Mouse (Mus musculus) left cerebral cortex, postnatal 10 days (tissue): ENCODE measurements at regions not wholly inside any gene's neighbourhood (a gene's known extent, or its start where the extent isn't known, plus 50 kb on each side); places are given as distances from the start of the nearest gene placed in this dataset.

Experiments used
- DNase-seq, 2 experiments: peaks; one replicate each; pipeline ENCODE4 v3.0.0; 2021 to 2022; ENCODE audit warnings: low spot score in 2 of 2, mixed read lengths in 1 of 2; ENCODE audit errors: extremely low spot score in 1 of 2
- intact Hi-C: fragments of 180-260 bp; cut with DNase I; formaldehyde crosslinking; loops from one replicate; pipeline ENCODE4 v1.15.1; 2025

DNA sequence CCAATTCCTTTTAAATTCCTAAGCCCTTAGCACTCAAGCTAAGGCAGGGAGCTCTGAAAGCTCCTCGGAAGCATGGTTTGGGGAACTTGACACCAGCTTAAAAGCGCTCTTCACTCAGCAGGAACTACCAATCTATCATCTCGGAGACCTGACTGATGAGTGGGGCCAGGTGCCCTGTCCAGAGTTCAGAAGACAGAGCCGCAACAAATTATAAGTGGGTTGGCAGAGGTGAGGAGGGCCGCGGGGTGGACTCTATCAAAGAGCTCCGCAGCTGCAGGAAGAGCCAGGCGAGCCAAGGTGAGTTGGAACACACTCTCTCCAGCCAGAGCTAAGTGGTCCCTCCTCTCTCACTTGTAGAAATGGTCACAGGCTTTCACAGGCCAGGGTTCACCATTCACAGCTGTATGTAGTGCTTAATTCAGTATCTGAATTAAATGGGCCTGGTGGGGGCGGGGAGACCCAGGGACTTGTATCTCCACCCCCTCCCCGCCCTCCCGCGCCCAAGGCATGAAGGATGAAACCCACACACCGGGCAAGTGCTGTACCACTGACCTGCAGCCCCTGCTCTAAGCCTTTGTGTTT, 180.8 kb downstream of the Stim2 start:
- no peak for DNase-seq

DNA sequence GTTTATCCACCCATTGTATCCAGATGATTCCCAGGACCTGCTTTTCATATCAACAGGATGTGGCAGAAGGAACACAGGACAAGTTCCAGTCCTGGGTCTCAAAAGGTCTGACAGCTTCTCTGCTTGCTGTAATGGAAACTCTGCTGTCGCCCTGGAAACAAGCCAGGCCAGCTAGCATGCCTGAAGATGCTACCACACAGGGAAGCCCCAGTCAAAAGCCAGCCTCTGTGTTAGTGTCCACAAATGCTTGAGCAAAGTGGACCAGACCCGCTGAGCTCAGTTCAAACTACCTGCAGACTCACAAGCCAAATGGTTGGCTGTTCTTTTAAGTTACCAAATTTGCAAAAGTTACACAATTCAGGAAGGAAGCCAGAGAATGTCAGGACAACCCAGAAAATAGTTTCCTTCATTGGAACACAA, 181.9 kb downstream of the Stim2 start:
- intact Hi-C loops = no loop called here
- DNase-seq = peak in 1 of 2 experiments; percentile 75

More for the DNA sequence above, 180.8 kb downstream of the Stim2 start:
- intact Hi-C loops = no loop called here

GRCm38 (mm10) chr5:54180640-54181326, 182.5 kb downstream of the Stim2 start:
- intact Hi-C loops = no loop called here
- no peak for DNase-seq

DNA sequence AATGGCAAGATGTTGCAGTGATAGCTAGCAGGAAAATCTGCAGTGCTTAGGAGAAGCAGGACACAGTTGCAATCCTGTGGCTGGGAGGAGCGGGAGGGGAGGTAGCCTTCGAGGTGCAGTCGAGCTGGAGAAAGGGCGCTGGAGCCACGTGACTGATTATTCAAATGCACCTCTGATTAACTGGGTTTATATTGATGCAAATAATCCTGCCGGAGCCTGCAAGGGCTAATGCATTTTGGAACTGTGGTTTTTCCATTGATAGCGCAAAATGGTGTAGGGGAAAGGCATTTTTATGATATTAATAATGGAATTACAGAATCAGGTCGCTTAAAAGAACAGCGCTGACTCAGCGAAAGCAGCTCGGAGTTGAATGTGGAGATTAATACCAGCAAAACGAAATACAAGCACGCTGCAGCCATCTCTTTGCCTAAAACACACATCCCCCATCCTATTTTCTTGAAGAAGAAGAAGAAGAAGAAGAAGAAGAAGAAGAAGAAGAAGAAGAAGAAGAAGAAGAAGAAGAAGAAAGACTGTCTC, 183.1 kb downstream of the Stim2 start:
- intact Hi-C loops = no loop called here
- DNase-seq = no peak

DNA sequence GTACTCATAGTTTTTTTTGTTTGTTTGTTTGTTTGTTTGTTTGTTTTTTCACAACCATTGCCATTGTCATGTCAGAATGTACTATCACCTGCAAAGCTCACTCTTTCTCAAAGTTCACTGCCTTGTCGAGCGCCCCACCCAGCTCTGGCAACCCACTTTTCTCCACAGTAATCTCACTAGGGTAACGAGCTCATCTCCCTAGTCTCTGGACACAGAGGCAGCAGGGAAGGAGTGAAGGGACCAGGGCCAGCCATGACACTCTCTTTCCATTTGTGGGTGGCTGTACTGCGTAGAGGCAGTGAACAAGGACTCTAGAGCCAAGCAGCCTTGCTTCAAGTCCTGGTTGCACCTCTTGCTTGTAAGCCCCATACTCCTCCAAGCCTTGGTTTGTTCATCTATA, 184.5 kb downstream of the Stim2 start:
- intact Hi-C loops = no loop called here
- DNase-seq = no peak

DNA sequence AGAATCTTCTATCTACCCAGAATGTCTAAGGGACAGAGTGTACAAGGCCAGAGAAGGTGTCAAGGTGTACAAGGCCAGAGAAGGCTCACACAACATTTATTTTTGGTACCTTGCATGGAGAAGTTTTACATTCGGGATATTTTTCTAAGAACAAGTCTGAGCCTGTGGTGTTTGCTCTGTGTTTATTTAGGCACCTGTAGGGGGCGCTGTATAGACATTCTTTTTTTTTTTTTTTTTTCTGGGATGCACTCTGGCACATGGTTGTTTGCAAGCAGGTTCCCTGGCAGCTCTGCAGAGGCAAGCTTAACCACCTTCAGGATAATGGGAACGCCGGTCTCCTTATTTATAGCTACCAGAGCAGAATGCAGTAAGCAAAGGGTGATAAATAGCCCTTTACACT, 187.4 kb downstream of the Stim2 start:
- intact Hi-C loops = no loop called here
- DNase-seq = no peak

GRCm38 (mm10) chr5:54186076-54186676, 187.9 kb downstream of the Stim2 start:
- DNase-seq = no peak
- intact Hi-C loops = no loop called here

DNA sequence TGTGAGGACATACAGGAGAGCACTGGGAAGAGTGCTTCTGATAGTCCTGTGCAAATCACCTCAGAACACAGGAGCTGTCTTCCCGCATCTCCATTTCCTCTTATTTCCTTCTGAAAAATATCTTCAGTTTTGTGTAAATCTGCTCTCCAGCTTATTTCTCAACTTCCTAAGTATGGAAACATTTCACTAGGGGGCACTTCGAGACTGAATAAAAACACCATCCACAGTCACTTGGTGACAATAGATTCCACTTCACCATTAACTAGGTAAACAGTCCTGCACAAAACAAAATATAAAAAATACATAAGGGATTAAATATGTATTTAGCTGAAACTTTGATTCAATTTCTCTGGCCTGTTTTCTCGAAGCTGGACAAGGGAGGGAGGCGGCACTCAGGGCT, 193.4 kb downstream of the Stim2 start:
- intact Hi-C loops = no loop called here
- peak in 1 of 2 experiments; percentile 44 for DNase-seq

DNA sequence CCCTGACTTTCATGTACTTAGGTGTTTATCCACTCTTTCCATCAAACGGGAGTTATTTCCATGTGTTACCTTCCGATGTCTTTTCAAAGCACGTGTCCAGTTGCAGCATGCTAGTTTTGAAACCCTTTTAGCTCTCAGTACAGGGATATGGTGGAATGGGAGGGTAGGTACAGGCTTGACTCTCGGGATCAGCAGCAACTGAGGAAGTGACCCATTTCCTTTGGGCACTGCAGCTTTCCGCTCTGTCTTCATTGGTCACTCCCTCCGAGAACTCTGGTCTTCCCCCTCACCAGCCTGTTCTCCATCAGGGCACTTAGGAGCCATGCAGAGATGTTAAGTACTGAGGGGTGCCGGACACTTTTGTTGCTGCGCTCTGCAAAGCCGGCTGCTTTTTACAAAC, 196.5 kb downstream of the Stim2 start:
- intact Hi-C loops = no loop called here
- DNase-seq = no peak

DNA sequence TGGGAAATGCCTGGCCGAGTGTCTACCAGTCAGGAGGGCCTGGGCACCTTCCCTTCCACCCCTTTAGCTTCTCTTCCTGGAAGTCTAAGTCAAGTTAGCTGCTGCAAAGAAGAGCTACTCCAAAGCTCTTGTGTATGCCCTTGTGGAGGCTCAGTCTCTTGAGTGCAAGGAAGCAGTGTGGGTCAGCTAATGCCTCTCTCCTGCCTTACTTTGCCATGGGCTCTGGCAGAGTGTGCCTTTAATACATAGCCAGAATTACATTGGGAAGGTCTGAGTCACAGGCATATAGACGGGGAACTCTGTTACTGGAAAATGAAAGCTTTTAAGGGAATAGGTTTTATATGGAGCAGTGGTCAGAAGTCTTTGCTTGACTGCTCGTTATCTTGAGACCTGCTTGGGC, 201.7 kb downstream of the Stim2 start:
- intact Hi-C loops = no loop called here
- no peak for DNase-seq

GRCm38 (mm10) chr5:54200587-54200986, 202.3 kb downstream of the Stim2 start:
- DNase-seq = no peak
- intact Hi-C loops = no loop called here

GRCm38 (mm10) chr5:54211457-54211856, 213.2 kb downstream of the Stim2 start:
- intact Hi-C loops = no loop called here

DNA sequence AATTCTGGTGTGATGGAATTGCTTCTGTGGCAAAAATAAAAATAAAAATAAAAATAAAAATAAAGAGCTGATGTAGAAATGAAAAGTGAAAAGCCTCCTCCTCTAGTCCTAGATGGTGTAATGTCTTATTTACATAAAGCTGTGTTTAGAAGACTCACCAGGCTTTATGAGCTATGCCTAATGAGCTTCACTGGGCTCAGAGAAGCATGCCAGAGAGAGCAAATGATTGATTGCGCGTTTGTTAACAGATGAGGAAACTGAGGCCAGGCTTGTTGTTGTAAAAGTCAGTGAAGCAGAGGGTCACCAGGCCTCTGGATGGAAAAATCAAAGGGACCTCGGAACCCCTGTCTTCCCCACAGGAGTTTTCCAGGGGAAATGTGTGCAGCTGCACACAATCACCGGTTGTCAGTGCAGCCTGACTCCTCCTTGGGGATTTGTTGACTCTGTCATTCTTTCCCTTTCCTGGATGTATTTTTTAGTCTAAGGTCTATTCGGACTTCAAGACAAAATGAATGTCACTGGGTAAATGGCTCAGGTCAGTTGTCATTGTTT, 213.8 kb downstream of the Stim2 start:
- intact Hi-C loops = no loop called here
- DNase-seq = no peak

More at GRCm38 (mm10) chr5:54211457-54211856, 213.2 kb downstream of the Stim2 start:
- no peak for DNase-seq

GRCm38 (mm10) chr5:54225031-54225430, 226.7 kb downstream of the Stim2 start:
- intact Hi-C loops = no loop called here

GRCm38 (mm10) chr5:54234580-54234979, 236.3 kb downstream of the Stim2 start:
- intact Hi-C loops = no loop called here
- no peak for DNase-seq

More at GRCm38 (mm10) chr5:54225031-54225430, 226.7 kb downstream of the Stim2 start:
- no peak for DNase-seq

- intact Hi-C loops = no loop called here
- peak in 1 of 2 experiments; percentile 22 for DNase-seq
Observed at GRCm38 (mm10) chr5:54235226-54235625, 236.9 kb downstream of the Stim2 start.

DNA sequence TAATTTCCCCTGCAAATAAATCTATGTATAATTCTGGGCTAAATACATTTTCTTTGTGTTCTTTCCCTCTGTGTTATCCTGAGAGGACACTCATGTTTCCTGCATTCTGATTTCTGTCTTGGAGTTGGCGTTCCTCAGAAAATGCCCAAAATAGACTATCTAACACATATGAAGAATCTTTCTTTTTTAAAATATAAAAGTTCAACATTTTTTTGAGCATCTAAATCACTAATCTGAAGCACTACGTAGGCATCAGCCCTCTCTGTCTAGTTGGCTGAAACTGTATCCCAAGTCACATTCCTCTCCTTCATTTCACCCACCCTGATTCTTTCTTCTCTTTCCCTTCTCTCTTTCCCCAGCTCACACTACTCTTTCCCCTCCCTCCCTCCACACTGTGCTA, 238.9 kb downstream of the Stim2 start:
- intact Hi-C loops = no loop called here

GRCm38 (mm10) chr5:54238646-54239167, 240.4 kb downstream of the Stim2 start:
- intact Hi-C loops = no loop called here
- no peak for DNase-seq

More for the DNA sequence above, 238.9 kb downstream of the Stim2 start:
- no peak for DNase-seq

GRCm38 (mm10) chr5:54239586-54239985, 241.3 kb downstream of the Stim2 start:
- intact Hi-C loops = no loop called here
- DNase-seq = peak in 1 of 2 experiments; percentile 30
